Mouse (Mus musculus) kidney, postnatal 10 days (tissue): ENCODE results near the gene Dgkb.

Experiments
- DNase-seq: peaks from one replicate; pipeline ENCODE4 v3.0.0; 2021; ENCODE audit warnings: mixed read lengths

Gene Dgkb

GRCm38 (mm10) chr12:38017674-38018073 is 200.1 kb downstream of the Dgkb start:
- no peak for DNase-seq

DNA sequence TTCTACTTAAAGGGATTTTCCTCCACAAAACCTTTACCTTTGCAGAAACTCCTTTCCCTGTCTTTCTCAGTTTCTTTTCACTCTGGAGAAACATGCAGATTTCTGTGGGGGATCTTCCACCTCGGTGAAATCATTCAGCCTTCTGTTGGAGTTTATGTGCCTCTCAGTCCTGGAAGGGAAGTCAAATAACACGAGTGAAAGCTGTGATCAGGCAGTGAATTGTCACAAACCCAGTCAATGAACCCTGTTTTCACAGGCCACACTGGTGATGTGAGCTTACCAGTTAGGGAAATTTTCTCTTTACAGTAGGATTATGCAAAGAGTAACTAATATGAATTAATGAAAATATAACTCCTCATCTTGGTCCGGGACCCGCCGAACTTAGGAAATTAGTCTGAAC is 229.7 kb downstream of the Dgkb start:
- no peak for DNase-seq

- DNase-seq, result no peak
Observed at GRCm38 (mm10) chr12:38088224-38088623, 270.7 kb downstream of the Dgkb start.

- no peak for DNase-seq
Observed at GRCm38 (mm10) chr12:38111928-38112327, 294.4 kb downstream of the Dgkb start.

DNA sequence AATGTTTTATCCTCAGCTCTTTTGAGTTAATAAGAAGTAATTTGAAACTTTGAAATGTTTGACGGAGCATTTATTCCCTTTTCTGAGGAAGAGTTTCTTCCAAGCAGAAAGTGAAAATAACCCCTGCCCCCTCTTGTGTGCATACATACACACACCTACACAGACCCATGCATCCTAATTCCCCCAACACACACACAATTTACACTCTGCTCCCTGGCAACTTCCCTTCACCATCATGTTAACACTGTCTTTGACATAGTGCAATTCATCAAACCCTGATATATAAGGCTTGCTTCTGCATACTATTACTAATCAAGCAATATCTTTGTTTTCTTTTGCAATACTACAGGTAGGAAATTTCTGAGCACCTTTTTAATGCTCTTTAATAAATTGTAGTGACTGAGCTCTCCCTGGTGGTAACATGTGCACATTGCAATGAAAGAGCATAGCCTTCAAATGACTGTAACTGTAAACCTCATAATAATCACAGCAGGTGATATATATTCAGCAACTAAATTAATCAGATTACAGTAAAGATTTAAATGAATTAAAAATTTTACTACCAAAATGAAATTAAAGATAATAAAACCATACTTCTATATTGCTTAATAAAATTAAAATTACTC is 297.6 kb downstream of the Dgkb start:
- DNase-seq, result peak; percentile 9

GRCm38 (mm10) chr12:38123524-38123923 is 306.0 kb downstream of the Dgkb start:
- peak; percentile 28 for DNase-seq

DNA sequence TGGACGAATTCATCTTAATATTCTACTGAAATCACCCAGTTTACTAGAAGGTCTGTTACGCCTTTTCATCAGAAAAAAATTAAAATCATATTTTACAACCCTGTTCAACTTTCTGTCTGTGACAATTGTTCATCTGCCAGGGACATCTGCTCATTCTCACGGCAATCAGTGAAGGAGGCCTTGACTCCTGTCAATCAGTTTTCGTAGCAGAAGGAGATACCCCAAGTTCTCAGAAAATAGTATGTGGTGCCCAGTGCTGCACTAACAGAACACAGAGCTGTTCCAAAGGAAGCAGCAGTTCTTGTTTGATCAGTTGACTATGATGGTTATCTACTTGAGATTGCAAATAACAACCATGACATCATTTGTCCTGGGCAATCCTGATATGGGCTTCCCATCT is 307.8 kb downstream of the Dgkb start:
- DNase-seq, result no peak

GRCm38 (mm10) chr12:38130209-38130915 is 312.8 kb downstream of the Dgkb start:
- DNase-seq, result peak; percentile 10

GRCm38 (mm10) chr12:38136379-38136778 is 318.9 kb downstream of the Dgkb start:
- DNase-seq, result no peak

DNA sequence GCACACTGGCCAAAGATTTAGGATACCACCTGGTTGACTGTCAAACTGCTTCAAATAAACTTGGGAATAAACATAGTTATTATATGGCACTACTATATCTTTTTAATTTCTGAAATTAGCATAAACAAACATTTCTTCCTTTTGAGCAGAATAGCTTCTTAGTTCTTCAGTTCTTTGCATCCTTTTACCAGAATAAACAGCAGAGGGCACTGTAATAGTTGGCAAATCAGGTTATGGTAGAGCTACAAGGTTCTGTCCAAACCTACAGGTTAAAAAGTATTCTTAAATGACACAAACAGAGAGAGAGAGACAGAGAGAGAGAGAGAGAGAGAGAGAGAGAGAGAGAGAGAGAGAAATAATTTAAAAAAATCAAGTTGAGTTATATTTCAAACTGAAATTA is 322.5 kb downstream of the Dgkb start:
- DNase-seq, result no peak

DNA sequence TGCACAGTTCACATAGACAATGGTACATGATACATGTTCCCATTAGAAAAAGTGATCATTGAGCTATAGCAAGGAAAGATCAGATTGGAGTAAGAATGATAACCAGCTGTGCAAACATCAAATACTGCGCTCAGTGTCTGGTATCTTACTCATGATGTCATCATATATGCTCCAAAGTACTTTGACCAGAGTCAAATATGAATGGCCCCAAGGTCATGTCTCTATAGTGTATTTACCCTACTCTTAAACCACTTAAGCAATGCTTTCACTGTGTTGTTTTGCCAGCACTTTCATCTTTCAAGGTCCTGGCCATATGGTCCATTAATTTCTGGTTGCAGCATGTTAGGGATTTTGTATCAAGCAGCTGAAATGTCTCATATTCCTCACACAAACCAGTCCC is 415.1 kb downstream of the Dgkb start:
- no peak for DNase-seq

DNA sequence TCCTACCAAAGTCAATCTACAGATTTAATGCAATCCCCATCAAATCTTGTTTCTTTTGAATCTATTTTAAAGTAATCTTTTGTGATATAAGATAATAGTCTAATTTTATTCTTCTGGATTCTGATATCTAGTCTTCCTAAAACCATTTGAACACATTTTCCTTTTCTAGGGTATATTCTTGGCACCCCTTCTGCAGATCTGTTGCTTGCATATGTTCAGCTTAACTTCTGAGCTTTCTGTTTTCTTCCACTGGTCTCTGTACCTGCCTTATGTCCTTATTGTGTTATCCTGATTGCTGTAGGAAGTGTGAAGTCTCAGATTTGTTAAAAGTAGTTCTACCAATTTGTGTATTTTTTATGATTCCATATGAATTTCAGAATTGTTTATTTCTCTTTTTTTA is 451.3 kb downstream of the Dgkb start:
- no peak for DNase-seq

DNA sequence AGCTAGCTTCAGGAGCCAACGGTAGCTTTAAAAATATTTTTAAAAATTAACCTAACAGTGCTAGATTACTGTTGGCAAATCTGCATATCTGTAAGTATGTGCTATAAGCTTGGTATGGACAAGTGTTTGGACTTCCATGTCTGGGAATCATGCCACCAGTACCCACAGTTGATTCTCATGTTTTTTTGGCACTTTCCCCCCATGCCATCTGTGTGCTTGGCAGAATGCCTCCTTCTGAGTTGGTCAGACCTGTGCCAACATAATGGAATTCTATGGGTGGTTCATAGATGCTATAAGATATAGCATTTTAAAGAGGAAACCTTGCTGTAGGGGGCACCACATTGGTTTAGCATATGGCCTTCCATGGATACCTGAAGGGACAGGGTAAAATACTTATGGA is 484.0 kb downstream of the Dgkb start:
- DNase-seq, result no peak

DNA sequence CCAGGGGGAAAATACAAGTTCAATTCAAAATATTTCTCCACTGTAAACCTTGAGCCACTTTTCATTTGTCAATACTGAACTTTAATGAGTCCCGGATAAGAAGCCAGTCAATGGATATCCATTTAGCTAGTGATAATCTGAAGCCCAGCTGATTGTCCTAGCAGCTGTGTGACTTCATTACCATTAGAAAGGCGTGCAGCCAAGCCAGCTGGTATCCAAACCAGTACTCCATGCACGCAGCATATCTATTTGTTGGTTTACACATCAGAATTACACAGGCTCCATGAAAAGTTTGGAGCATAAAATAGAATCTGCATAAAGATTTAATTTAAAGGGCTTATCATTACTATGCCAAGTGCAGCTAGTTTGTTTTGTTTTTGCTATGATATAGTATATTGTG is 486.3 kb downstream of the Dgkb start:
- no peak for DNase-seq

DNA sequence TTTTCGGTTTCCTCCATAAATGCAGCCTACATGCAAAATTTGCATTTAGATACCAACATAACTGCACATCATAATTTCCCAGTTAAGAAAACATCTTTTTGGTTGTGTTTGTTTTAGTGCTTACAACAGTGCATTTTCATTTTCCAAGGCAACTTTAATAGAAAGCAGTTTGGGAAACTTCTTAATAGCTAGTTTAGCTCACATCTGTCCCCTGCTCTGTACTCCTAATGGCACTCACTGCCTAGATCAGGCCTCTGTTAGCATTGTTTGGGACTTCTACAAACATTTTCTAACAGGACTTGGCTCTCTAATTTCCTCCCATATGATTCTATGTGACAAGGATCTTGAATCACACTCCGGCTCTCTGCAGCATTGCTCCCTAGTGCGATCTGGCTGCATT is 486.7 kb downstream of the Dgkb start:
- no peak for DNase-seq

GRCm38 (mm10) chr12:38309885-38310284 is 492.4 kb downstream of the Dgkb start:
- DNase-seq, result no peak

DNA sequence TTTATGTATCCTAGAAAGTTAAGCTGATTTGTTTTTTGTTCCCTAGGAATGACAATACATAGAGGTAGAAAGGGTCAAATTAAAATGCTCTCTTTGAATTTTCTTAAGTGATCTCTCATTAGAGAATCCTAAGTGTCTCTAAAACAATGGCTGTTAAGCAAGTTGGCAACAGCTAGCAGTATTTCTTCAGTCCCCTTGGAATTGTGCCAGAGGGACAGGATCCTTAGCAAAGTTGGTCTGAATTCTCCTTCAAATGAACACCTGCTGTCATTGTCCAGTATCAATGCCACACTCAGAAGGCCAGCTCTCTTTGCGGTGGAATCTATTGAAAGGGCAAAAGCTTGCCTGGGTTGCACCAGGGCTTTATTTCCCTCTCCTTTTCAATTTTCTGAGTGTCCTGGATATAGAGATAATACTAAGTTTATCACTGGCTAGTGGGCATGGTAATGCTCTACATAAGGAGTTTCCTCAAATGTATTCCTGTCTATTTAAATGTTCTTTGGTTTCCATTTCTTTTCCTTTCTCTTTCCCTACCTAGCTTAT is 510.3 kb downstream of the Dgkb start:
- DNase-seq, result no peak

GRCm38 (mm10) chr12:38328779-38329178 is 511.3 kb downstream of the Dgkb start:
- no peak for DNase-seq

DNA sequence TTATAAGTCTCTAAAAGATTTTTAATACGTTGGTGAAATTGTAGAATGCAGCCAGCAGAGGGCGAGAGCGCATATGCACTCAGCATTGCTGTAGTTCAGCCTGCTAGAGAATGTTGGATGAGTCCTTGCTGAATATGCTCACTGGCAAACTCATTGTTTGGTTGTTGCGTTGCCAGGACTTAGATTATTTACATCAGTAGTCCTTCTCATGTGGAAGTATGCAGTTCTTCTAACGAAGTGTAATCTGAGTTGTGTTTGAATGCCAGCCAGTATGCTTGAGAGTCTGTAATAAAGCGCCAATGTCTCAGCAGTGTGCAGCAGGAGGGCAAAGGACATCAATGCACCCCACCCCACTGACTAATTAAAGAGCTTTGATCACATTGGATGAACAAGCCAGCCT is 525.1 kb downstream of the Dgkb start:
- DNase-seq, result peak; percentile 75

DNA sequence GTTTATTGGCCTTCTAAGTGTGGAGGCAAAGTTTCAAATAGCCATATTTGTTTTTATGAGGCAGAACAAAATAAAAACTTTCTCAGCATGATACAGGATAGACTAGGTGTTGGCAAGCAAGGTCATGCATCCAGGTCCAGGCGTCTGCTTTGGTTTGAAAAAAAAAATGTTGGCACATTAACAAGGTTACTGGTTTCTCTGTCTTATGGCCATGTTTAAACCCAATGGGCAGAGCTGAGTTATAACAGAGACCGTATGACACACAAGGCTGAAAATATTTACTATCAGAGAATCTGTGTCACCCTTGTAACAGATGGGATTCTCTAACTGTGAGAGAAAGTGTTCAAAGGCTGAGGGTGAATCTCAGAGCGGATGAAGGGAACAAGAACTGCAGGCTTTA is 535.0 kb downstream of the Dgkb start:
- DNase-seq, result no peak

GRCm38 (mm10) chr12:38356386-38356785 is 538.9 kb downstream of the Dgkb start:
- no peak for DNase-seq

GRCm38 (mm10) chr12:38361491-38361890 is 544.0 kb downstream of the Dgkb start:
- no peak for DNase-seq

- DNase-seq, result no peak
Observed at GRCm38 (mm10) chr12:38371597-38371996, 554.1 kb downstream of the Dgkb start.

DNA sequence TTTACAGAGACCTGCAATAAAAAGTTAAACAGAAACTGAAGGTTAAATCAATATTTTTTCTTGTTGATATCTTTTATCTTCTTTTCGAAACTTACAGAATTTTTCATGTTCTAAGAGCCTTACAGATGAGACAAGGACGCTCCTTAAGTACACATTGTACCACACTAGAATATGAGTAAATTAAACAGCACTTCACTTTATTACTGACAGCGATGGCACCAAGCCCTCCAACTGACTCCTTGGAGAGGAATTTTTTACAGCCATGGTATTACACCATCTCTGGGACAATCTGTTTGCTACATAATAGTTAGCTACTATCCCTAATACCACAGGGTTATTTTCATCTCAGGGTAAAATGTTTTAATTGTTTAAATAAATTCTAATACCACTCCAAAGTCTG is 556.6 kb downstream of the Dgkb start:
- no peak for DNase-seq

GRCm38 (mm10) chr12:38385942-38386341 is 568.4 kb downstream of the Dgkb start:
- DNase-seq, result no peak
